ENCODE assay signal across 8 mouse cellular contexts in the genomic region with DNA sequence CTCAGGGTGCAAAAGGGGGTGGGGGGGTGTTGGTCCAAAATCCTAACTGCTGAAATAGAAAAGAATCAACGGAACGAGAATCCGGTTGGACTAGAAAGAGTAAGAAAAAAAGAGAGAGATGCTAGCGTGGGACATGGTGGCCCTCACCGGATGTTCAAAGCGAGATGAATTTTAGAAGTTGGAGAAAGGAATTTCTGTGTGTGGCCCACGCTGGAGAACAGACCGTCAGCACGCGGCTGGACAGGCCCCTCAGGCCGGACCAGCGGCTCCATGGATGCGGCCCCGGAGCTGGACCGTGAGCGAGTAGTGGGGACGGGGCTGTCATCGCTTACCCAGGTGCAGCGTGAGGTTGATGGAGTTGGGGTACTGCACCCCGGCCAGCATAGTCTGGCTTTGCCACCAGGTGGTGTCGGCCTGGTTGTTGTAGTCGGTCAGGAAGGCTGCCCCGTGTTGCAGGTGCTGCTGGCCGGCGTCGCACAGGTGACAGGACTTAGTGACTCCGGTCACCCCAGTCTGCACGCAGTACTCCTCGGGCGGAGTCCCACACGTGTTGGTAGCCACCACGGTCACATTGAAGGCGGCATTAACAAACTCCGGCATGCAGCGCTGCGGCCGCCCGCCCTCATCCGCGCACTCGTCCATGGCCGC. TPM values are rescaled to one million over a fixed set of nuclear protein-coding genes. Genes with fewer than 3 reads are reported as not detected.
DNase-seq lines count a peak whose midpoint lies in the region; ATAC-seq lines count a peak whose summit lies in the region.

No protein-coding gene starts in this region.

- peak overlapping the region; percentile 95 for H3K4me2 ChIP-seq in embryonic facial prominence, embryonic 12.5 days (replicated peaks)
- H3K4me2 ChIP-seq in heart, embryonic 15.5 days, result peak overlapping the region; percentile 91

- H3K27me3 ChIP-seq in embryonic facial prominence, embryonic 12.5 days, result no peaks in the 10 kb centered on the region
- no peaks in the 10 kb centered on the region for H3K27me3 ChIP-seq in heart, embryonic 15.5 days

- H3K36me3 ChIP-seq in embryonic facial prominence, embryonic 12.5 days, result no peaks in the 10 kb centered on the region
- no peaks in the 10 kb centered on the region for H3K36me3 ChIP-seq in heart, embryonic 15.5 days

- peak; percentile 66 for ATAC-seq in CD4-positive, CD25-positive, alpha-beta regulatory T cell, adult 4 months
- ATAC-seq in embryonic facial prominence, embryonic 12.5 days (ENCODE audit: insufficient number of reproducible peaks, insufficient read depth, low FRiP score, low TSS enrichment), result peak; percentile 48
- ATAC-seq in heart, embryonic 15.5 days (replicated peaks; ENCODE audit: insufficient number of reproducible peaks, insufficient read depth, low FRiP score, low read depth), result peak; percentile 41

- under 1% methylated on average over 42 of the region's 42 CpGs for WGBS in embryonic facial prominence, embryonic 12.5 days
- WGBS in heart, embryonic 15.5 days, result under 1% methylated on average over 42 of the region's 42 CpGs

- peak overlapping the region; percentile 89 for H3K27ac ChIP-seq in embryonic facial prominence, embryonic 12.5 days
- peak overlapping the region; percentile 94 for H3K27ac ChIP-seq in heart, embryonic 15.5 days

- H3K4me1 ChIP-seq in embryonic facial prominence, embryonic 12.5 days, result peaks cover 17% of the 10 kb centered on the region; the same call in 1 of the 2 replicates
- H3K4me1 ChIP-seq in heart, embryonic 15.5 days (replicated peaks), result peaks cover 37% of the 10 kb centered on the region

- no peaks in the 10 kb centered on the region for H3K9me3 ChIP-seq in embryonic facial prominence, embryonic 12.5 days
- H3K9me3 ChIP-seq in heart, embryonic 15.5 days (replicated peaks), result no peaks in the 10 kb centered on the region

- peak; percentile 40 for DNase-seq in T-cell, adult 2 months (ENCODE audit: low spot score)
- DNase-seq in kidney, postnatal 25 days, result peak; percentile 73 to 88
- DNase-seq in lung, postnatal 10 days, result peak; percentile 70
- DNase-seq in ovary, postnatal 14 days (ENCODE audit: low spot score), result peak; percentile 39
- peak; percentile 84 for DNase-seq in thymus, postnatal 4 days

- H3K4me3 ChIP-seq in embryonic facial prominence, embryonic 12.5 days, result peak overlapping the region; percentile 97
- peak overlapping the region; percentile 77 for H3K4me3 ChIP-seq in heart, embryonic 15.5 days

- peak overlapping the region; percentile 93 for H3K9ac ChIP-seq in embryonic facial prominence, embryonic 12.5 days
- H3K9ac ChIP-seq in heart, embryonic 15.5 days, result peak overlapping the region; percentile 90

RNA-seq across cellular contexts. Expression of a gene that starts 0.7 kb away (rescaled TPM):
- 10 to 100 TPM; 11.6 to 12.5 TPM for polyA plus RNA-seq in CD4-positive, CD25-positive, alpha-beta regulatory T cell, adult 4 months (2017; shearing (Covaris generic))
- 39.7 and 42.6 TPM in 2 replicates for polyA plus RNA-seq in embryonic facial prominence, embryonic 12.5 days (2016; fragmentation: Nextera tagmentation; extraction: Ambion mirVana)
- 74.3 and 85.4 TPM in 2 replicates for polyA plus RNA-seq in heart, embryonic 15.5 days (2015; fragmentation: Nextera tagmentation; extraction: Ambion mirVana)

Comparison
In these comparisons a context has a peak if more than half of its experiments do, and no peak if none do; other contexts are left out.
1. Peak in every context shown above with its lines: DNase-seq, ATAC-seq, H3K4me3 ChIP-seq and H3K27ac ChIP-seq.